Comparison of ENCODE assay signal across 21 mouse cellular contexts in genomic region chr16:31041566-31041965, GRCm38 (mm10). TPM values are rescaled to one million over a fixed set of nuclear protein-coding genes. Genes with fewer than 3 reads are reported as not detected.
DNase-seq lines count a peak whose midpoint lies in the region; ATAC-seq and TF ChIP-seq lines count a peak whose summit lies in the region.
"Had no signal": no experiment of that assay in that cellular context is flagged by ENCODE, and none has a peak within 500 bp of the region (broad histone marks: within the 10 kb centered on the region; RNA-seq: fewer than 3 reads in every experiment).

No protein-coding gene starts in this region.

- H3K9me3 ChIP-seq in hindbrain, postnatal 0 days (ENCODE audit: low read length), result no peaks in the 10 kb centered on the region
- H3K9me3 ChIP-seq: embryonic facial prominence, embryonic 13.5 days; embryonic facial prominence, embryonic 15.5 days; forebrain, embryonic 10.5 days; forebrain, embryonic 12.5 days had no signal

- no peaks in the 10 kb centered on the region; the same call in 1 of the 2 replicates for H3K4me1 ChIP-seq in hindbrain, postnatal 0 days (ENCODE audit: insufficient read depth, low read length)

- DNase-seq in heart, adult 11 months, result peak; percentile 86
- DNase-seq in heart, postnatal 4 days, result no peak
- DNase-seq in adrenal gland, adult 8-10 months, result peak; percentile 82
- peak; percentile 55 for DNase-seq in adrenal gland, postnatal 10 days
- DNase-seq in adrenal gland, postnatal 25 days, result peak; percentile 44
- DNase-seq in hindbrain, postnatal 0 days (ENCODE audit: low spot score), result no peak
- DNase-seq in urinary bladder, postnatal 36 days (ENCODE audit: low spot score in 2 of 2), result no peak
- DNase-seq in urinary bladder, postnatal 4 days (ENCODE audit: low spot score in 2 of 2), result no peak
- DNase-seq: cerebellum, adult 11-12 months; cerebellum, adult 2 months; cerebellum, adult 9-10 months; cerebellum, postnatal 10 days; cerebellum, postnatal 36 days; embryo, embryonic 11 days had no signal

- no peak overlapping the region for H3K9ac ChIP-seq in hindbrain, postnatal 0 days (replicated peaks; ENCODE audit: low read length)
- H3K9ac ChIP-seq: embryonic facial prominence, embryonic 13.5 days; embryonic facial prominence, embryonic 15.5 days; forebrain, embryonic 12.5 days had no signal

- no peak overlapping the region for H3K4me3 ChIP-seq in hindbrain, postnatal 0 days (ENCODE audit: low read length)
- H3K4me3 ChIP-seq: embryonic facial prominence, embryonic 13.5 days; embryonic facial prominence, embryonic 15.5 days; erythroblast, embryonic 14.5 days; forebrain, embryonic 10.5 days; forebrain, embryonic 12.5 days had no signal

- no peaks in the 10 kb centered on the region for H3K27me3 ChIP-seq in hindbrain, postnatal 0 days (ENCODE audit: insufficient read depth, low read length)
- H3K27me3 ChIP-seq: embryonic facial prominence, embryonic 13.5 days; embryonic facial prominence, embryonic 15.5 days; forebrain, embryonic 12.5 days had no signal

- H3K36me3 ChIP-seq in hindbrain, postnatal 0 days (ENCODE audit: insufficient read depth, low read length), result no peaks in the 10 kb centered on the region
- H3K36me3 ChIP-seq: embryonic facial prominence, embryonic 13.5 days; embryonic facial prominence, embryonic 15.5 days; forebrain, embryonic 12.5 days had no signal

- no peak for ATAC-seq in hindbrain, postnatal 0 days
- ATAC-seq: forebrain, embryonic 14.5 days; forebrain, embryonic 16.5 days had no signal

- no peak overlapping the region for H3K27ac ChIP-seq in hindbrain, postnatal 0 days
- H3K27ac ChIP-seq: embryonic facial prominence, embryonic 13.5 days; embryonic facial prominence, embryonic 15.5 days; forebrain, embryonic 10.5 days; forebrain, embryonic 12.5 days had no signal

- H3K4me2 ChIP-seq in hindbrain, postnatal 0 days (ENCODE audit: low read depth, low read length), result no peak overlapping the region
- H3K4me2 ChIP-seq: embryonic facial prominence, embryonic 13.5 days; embryonic facial prominence, embryonic 15.5 days; forebrain, embryonic 12.5 days had no signal

- TF ChIP-seq CTCF in hindbrain, postnatal 0 days (IDR thresholded peaks at IDR 0.05; ENCODE audit: low read depth), result no peak

- 89% methylated on average over 2 of the region's 2 CpGs for WGBS in hindbrain, postnatal 0 days

RNA-seq across cellular contexts. Expression of gene Xxylt1, which starts 39.7 kb away (rescaled TPM):
- total RNA-seq in heart, postnatal 4 days (2021), result 10 to 100 TPM; 15.9 to 17.3 TPM
- total RNA-seq in adrenal gland, adult 8-10 months (2022), result 10 to 100 TPM; 14.1 to 19.0 (median 16.7) TPM
- total RNA-seq in adrenal gland, postnatal 10 days (2021), result 10 to 100 TPM; 12.4 to 15.6 TPM
- total RNA-seq in adrenal gland, postnatal 25 days (2021), result 11.9 and 14.9 TPM in 2 replicates
- total RNA-seq in hindbrain, postnatal 0 days (2014; rRNA removed), result 32.8 and 42.4 TPM in 2 replicates
- polyA plus RNA-seq in hindbrain, postnatal 0 days (2015; fragmentation: Nextera tagmentation; extraction: Ambion mirVana), result 18.4 and 21.0 TPM in 2 replicates

Comparison
In these comparisons a context has a peak if more than half of its experiments do, and no peak if none do; other contexts are left out.
1. DNase-seq: peak in heart, adult 11 months (single experiment), adrenal gland, adult 8-10 months (single experiment), adrenal gland, postnatal 10 days (single experiment) and adrenal gland, postnatal 25 days (single experiment); none in heart, postnatal 4 days (single experiment), hindbrain, postnatal 0 days (single experiment), urinary bladder, postnatal 36 days (0 of 2) and urinary bladder, postnatal 4 days (0 of 2).